Comparison of ENCODE assay signal across 9 mouse cellular contexts in genomic region chr17:75406405-75406804, GRCm38 (mm10). TPM values are rescaled to one million over a fixed set of nuclear protein-coding genes. Genes with fewer than 3 reads are reported as not detected.
DNase-seq lines count a peak whose midpoint lies in the region; ATAC-seq and TF ChIP-seq lines count a peak whose summit lies in the region.
"Had no signal": no experiment of that assay in that cellular context is flagged by ENCODE, and none has a peak within 500 bp of the region (broad histone marks: within the 10 kb centered on the region; RNA-seq: fewer than 3 reads in every experiment).

No protein-coding gene starts in this region.

- no peak overlapping the region for H3K27ac ChIP-seq in stomach, postnatal 0 days (replicated peaks)
- H3K27ac ChIP-seq: macrophage had no signal

- H3K36me3 ChIP-seq in stomach, postnatal 0 days (ENCODE audit: control insufficient read depth, insufficient read depth, low read length) = no peaks in the 10 kb centered on the region

- TF ChIP-seq EP300 in stomach, postnatal 0 days (optimal IDR thresholded peaks at IDR 0.05) = no peak

- ATAC-seq in stomach, postnatal 0 days (ENCODE audit: low FRiP score, low TSS enrichment) = no peak
- ATAC-seq in monocyte, adult 5-6 weeks (replicated peaks; ENCODE audit: insufficient number of reproducible peaks, low FRiP score, low TSS enrichment, poor library complexity, severe bottlenecking) = no peak

- H3K9ac ChIP-seq in stomach, postnatal 0 days (ENCODE audit: low read length) = no peak overlapping the region

- DNase-seq in embryo, embryonic 10 days (ENCODE audit: low spot score) = peak; percentile 26
- DNase-seq in embryo, embryonic 9.5 days (ENCODE audit: extremely low spot score) = no peak
- DNase-seq in kidney, adult 9 months = peak; percentile 33
- no peak for DNase-seq in kidney, adult 18-20 months
- peak; percentile 40 to 51 for DNase-seq in right cerebral cortex, postnatal 10 days (ENCODE audit: low spot score in 2 of 2)
- DNase-seq in right cerebral cortex, postnatal 25 days = no peak
- no peak for DNase-seq in stomach, postnatal 0 days (ENCODE audit: low spot score)

- H3K9me3 ChIP-seq in stomach, postnatal 0 days (ENCODE audit: control insufficient read depth, low read length) = no peaks in the 10 kb centered on the region

- peak; percentile 66 for TF ChIP-seq CTCF in stomach, postnatal 0 days (IDR thresholded peaks at IDR 0.05; ENCODE audit: low read depth)

- no peaks in the 10 kb centered on the region for H3K27me3 ChIP-seq in stomach, postnatal 0 days (ENCODE audit: control insufficient read depth, insufficient read depth, low read length)

- no peak overlapping the region for H3K4me3 ChIP-seq in stomach, postnatal 0 days (ENCODE audit: low read depth, low read length)

- no peak overlapping the region for H3K4me2 ChIP-seq in stomach, postnatal 0 days (replicated peaks; ENCODE audit: low read depth)

- WGBS in stomach, postnatal 0 days = 41% methylated on average over 4 of the region's 4 CpGs

- H3K4me1 ChIP-seq in stomach, postnatal 0 days (replicated peaks; ENCODE audit: control insufficient read depth, insufficient read depth) = no peaks in the 10 kb centered on the region

RNA-seq across cellular contexts. Expression of gene Rasgrp3, which starts 29.3 kb away (rescaled TPM):
- 5.2 and 8.2 TPM in 2 replicates for polyA plus RNA-seq in stomach, postnatal 0 days (2015; fragmentation: Nextera tagmentation; extraction: Ambion mirVana)
- 12.0 to 20.3 TPM (median 14.6 TPM) in 3 replicates for total RNA-seq in monocyte, adult 5-6 weeks (2017)

Comparison
In these comparisons a context has a peak if more than half of its experiments do, and no peak if none do; other contexts are left out.
1. DNase-seq: peak in embryo, embryonic 10 days (single experiment), kidney, adult 9 months (single experiment) and right cerebral cortex, postnatal 10 days (2 of 2); none in embryo, embryonic 9.5 days (single experiment), kidney, adult 18-20 months (single experiment), right cerebral cortex, postnatal 25 days (single experiment) and stomach, postnatal 0 days (single experiment).